Mouse (Mus musculus): ENCODE results near the gene Zeb2.

DNA sequence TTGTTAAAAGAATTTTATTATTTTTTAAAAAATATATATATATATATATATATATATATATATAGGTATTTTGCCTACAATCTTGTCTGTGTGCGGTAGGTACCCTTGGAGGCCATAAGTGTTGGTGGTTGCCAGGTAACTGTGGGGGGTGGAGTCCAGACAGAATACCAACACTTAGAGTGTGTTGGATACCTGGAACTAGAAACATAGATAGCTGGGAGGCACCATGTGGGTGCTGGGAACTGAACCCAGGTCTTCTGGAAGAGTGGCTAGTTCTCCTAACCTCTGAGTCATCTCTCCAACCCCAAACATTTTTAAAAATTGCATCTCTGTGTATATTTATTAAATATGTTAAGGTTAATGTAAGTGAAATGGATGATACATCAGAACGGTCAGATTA lies 11.5 kb upstream of the Zeb2 start:
- TF ChIP-seq CTCF (IDR thresholded peaks at IDR 0.05; ENCODE audit: low read depth) = no peak
- no peak for TF ChIP-seq EP300 (optimal IDR thresholded peaks at IDR 0.05)

Data from stomach, postnatal 0 days (tissue).